ENCODE assay signal across 8 mouse cellular contexts in genomic region chr9:98442638-98443037, GRCm38 (mm10). TPM values are rescaled to one million over a fixed set of nuclear protein-coding genes. Genes with fewer than 3 reads are reported as not detected.
A peak's percentile ranks its signal among the peaks of the same experiment; 100 is the strongest.
DNase-seq lines count a peak whose midpoint lies in the region; ATAC-seq and TF ChIP-seq lines count a peak whose summit lies in the region.

No protein-coding gene starts in this region.

- no peak overlapping the region for H3K27ac ChIP-seq in heart, embryonic 12.5 days (ENCODE audit: poor library complexity, severe bottlenecking)
- H3K27ac ChIP-seq in midbrain, postnatal 0 days (ENCODE audit: low read depth, low read length) = no peak overlapping the region

- no peak overlapping the region for H3K4me2 ChIP-seq in heart, embryonic 12.5 days
- H3K4me2 ChIP-seq in midbrain, postnatal 0 days (ENCODE audit: low read depth, low read length, poor library complexity, severe bottlenecking) = no peak overlapping the region

- 0 out of 2 replicates have a peak, but pooled peaks cover 9% of the 10 kb centered on the region for H3K4me1 ChIP-seq in heart, embryonic 12.5 days (replicated peaks)
- H3K4me1 ChIP-seq in midbrain, postnatal 0 days (ENCODE audit: insufficient read depth, low read length) = no peaks in the 10 kb centered on the region

- TF ChIP-seq CTCF in midbrain, postnatal 0 days (IDR thresholded peaks at IDR 0.05) = peak; percentile 75

- H3K9ac ChIP-seq in heart, embryonic 12.5 days = no peak overlapping the region
- no peak overlapping the region for H3K9ac ChIP-seq in midbrain, postnatal 0 days (replicated peaks; ENCODE audit: low read length, poor library complexity, severe bottlenecking)

- DNase-seq in heart, postnatal 4 days = peak; percentile 65
- DNase-seq in ovary, postnatal 36 days (ENCODE audit: low spot score) = peak; percentile 27
- DNase-seq in ovary, postnatal 14 days (ENCODE audit: low spot score) = no peak
- DNase-seq in c-Kit-positive CD71-positive TER-119-positive erythroid progenitor cells, embryonic 14.5 days (ENCODE audit: low spot score) = peak; percentile 15
- peak; percentile 40 for DNase-seq in midbrain, postnatal 0 days (ENCODE audit: low spot score)
- DNase-seq in frontal cortex, postnatal 25 days (ENCODE audit: low spot score in 2 of 2) = no peak

- ATAC-seq in heart, embryonic 12.5 days (ENCODE audit: insufficient number of reproducible peaks, low FRiP score) = no peak
- ATAC-seq in midbrain, postnatal 0 days (ENCODE audit: low FRiP score) = no peak
- ATAC-seq in monocyte, adult 5-6 weeks (replicated peaks; ENCODE audit: insufficient number of reproducible peaks, low FRiP score, low TSS enrichment, poor library complexity, severe bottlenecking) = no peak

- H3K27me3 ChIP-seq in heart, embryonic 12.5 days (replicated peaks) = no peaks in the 10 kb centered on the region
- no peaks in the 10 kb centered on the region for H3K27me3 ChIP-seq in midbrain, postnatal 0 days (ENCODE audit: insufficient read depth, low read length)

- no peaks in the 10 kb centered on the region for H3K9me3 ChIP-seq in heart, embryonic 12.5 days (replicated peaks)
- H3K9me3 ChIP-seq in midbrain, postnatal 0 days (ENCODE audit: low read length) = no peaks in the 10 kb centered on the region

- 48% methylated on average over 5 of the region's 5 CpGs for WGBS in heart, embryonic 12.5 days
- WGBS in midbrain, postnatal 0 days = 47% methylated on average over 5 of the region's 5 CpGs

- H3K4me3 ChIP-seq in heart, embryonic 12.5 days = no peak overlapping the region
- H3K4me3 ChIP-seq in midbrain, postnatal 0 days (ENCODE audit: low read depth, low read length) = no peak overlapping the region

- peaks cover 35% of the 10 kb centered on the region for H3K36me3 ChIP-seq in heart, embryonic 12.5 days
- H3K36me3 ChIP-seq in midbrain, postnatal 0 days (ENCODE audit: insufficient read depth, low read length) = no peaks in the 10 kb centered on the region

RNA-seq across cellular contexts. Expression of gene Rbp1, which starts 19.9 kb away (rescaled TPM):
- 10 to 100 TPM; 22.3 to 23.2 TPM for total RNA-seq in heart, postnatal 4 days (2021)
- polyA plus RNA-seq in heart, embryonic 12.5 days (2016; fragmentation: Nextera tagmentation; extraction: Ambion mirVana) = 60.3 and 64.1 TPM in 2 replicates
- total RNA-seq in midbrain, postnatal 0 days (2014; rRNA removed) = 10.5 and 11.5 TPM in 2 replicates
- polyA plus RNA-seq in midbrain, postnatal 0 days (2015; fragmentation: Nextera tagmentation; extraction: Ambion mirVana) = 27.6 and 30.0 TPM in 2 replicates
- total RNA-seq in monocyte, adult 5-6 weeks (2017) = not detected in 3 replicates

RNA-seq across cellular contexts. Expression of gene Rbp2, which starts 43.3 kb away (rescaled TPM):
- total RNA-seq in heart, postnatal 4 days (2021) = not detected
- polyA plus RNA-seq in heart, embryonic 12.5 days (2016; fragmentation: Nextera tagmentation; extraction: Ambion mirVana) = 0.31 and 0.33 TPM in 2 replicates
- total RNA-seq in midbrain, postnatal 0 days (2014; rRNA removed) = 1.6 TPM in 1 of 2 replicates, not detected in the other
- polyA plus RNA-seq in midbrain, postnatal 0 days (2015; fragmentation: Nextera tagmentation; extraction: Ambion mirVana) = 0.32 and 0.49 TPM in 2 replicates
- not detected in 3 replicates for total RNA-seq in monocyte, adult 5-6 weeks (2017)

Comparison
In these comparisons a context has a peak if more than half of its experiments do, and no peak if none do; other contexts are left out.
1. DNase-seq: peak in heart, postnatal 4 days (single experiment), ovary, postnatal 36 days (single experiment), c-Kit-positive CD71-positive TER-119-positive erythroid progenitor cells, embryonic 14.5 days (single experiment) and midbrain, postnatal 0 days (single experiment); none in ovary, postnatal 14 days (single experiment) and frontal cortex, postnatal 25 days (0 of 2).
2. RNA of gene Rbp1, which starts 19.9 kb away (total RNA-seq): 22.3 to 23.2 TPM in heart, postnatal 4 days and 10.5 to 11.5 TPM in midbrain, postnatal 0 days; not detected in monocyte, adult 5-6 weeks; every median in the first group is over 10 times any median in the second.